Mouse (Mus musculus): ENCODE measurements at regions not wholly inside any gene's neighbourhood (a gene's known extent, or its start where the extent isn't known, plus 50 kb on each side); places are given as distances from the start of the nearest gene placed in this dataset.

DNA sequence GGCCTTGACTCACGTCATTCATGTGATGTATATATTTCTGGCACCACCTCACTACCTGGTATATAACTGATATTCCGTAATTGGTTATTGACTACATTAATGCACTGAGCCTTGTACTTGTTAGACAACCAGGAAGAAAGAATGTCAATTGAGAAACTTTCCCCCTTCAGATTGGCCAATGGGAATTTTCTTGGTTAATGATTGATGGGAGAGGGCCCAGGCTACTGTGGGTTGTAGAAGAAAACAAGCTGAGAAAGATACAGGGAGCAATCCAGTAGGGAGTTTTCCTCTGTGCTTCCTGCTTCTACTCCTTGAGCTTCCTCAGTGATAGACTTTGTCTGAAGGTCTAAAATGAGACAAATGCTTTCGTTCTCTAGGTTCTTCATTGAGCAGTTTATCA lies 1866.1 kb upstream of the Lrrc6 start:
- DNase-seq (ENCODE audit: low spot score), result no peak

DNA sequence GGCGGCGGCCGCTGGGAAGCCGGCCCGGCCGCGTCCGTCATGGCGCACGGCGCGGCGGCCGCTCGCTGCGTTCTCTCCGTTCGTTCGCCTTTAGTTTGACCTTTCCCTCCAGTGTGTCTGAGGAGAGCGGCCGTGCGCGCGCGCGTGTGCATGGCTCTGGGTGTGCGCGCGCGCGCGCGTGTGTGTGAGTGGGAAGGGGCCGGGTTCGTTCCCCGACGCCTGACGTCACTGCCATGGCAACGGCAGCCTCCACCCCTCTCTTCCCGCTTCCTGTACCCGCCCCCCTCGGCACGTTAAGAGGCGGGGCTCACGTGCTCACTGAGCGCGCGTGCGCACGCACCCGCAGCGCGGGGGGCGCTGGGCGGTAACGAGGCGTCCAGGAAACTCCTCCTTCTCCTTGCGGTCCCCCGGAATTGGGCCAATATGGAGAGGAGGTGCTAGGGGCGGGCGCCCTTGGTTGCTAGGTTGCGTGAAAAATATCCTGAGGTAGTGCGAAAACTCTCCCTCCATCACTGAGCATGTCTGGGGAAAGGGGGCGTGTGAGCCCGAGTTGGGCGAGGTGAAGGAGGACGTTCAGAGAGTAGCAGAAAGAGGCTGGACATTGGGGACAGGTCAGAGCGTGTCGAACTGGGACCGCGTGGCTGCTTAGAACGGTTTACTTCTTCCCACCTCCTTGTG lies 1862.5 kb upstream of the Lrrc6 start:
- peak; percentile 97 for DNase-seq (ENCODE audit: low spot score)

DNA sequence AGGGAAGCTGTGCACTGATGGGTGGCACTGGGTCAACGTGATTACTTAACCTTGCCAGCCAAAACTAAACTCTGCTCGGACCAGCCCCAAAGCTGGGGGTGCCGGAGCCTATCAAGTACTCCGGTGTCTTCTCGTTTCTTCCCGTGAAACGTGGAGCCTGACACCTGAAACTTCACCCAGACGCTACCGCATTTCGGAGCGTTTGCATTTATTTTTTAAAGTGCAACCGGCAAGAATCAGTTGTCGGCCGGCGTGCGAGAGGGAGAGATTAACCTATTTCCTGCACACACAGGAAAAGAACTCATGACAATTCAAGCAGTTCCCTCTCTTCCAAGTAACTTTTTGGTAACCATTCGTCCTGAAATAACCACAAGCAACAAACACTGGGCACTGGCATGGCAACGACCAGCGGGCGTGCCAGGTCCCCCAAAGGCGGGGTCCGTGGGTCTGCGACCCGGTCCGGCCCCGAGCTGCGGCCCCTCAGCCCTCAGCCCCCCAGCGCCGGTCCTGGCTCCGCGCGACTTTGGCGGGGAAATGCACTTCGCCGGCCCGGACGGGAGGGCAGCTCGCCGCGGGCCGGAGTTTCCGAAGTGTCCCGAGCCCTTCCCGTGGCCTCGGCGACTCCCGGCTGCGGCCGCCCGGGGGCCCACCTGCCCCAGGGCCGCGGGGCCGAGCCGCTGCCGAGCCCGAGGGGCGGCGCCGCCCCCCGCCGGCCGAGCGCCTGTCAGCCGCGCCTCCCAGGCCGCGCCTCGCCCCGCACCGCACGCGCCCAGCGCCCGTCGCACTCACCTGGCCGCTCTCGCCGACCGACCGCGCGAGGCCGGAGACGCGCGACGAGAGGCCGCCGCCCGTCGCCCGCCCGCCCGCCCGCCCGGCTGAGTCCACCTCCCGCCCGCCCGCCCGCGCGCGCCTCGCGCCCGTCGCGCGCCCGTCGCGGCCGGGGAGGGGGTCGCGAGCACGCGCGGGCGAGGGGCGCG lies 1861.7 kb upstream of the Lrrc6 start:
- DNase-seq (ENCODE audit: low spot score), result peak; percentile 46

- DNase-seq (ENCODE audit: low spot score), result peak; percentile 28
Measured at GRCm38 (mm10) chr15:68360956-68361908, 1860.5 kb upstream of the Lrrc6 start.

DNA sequence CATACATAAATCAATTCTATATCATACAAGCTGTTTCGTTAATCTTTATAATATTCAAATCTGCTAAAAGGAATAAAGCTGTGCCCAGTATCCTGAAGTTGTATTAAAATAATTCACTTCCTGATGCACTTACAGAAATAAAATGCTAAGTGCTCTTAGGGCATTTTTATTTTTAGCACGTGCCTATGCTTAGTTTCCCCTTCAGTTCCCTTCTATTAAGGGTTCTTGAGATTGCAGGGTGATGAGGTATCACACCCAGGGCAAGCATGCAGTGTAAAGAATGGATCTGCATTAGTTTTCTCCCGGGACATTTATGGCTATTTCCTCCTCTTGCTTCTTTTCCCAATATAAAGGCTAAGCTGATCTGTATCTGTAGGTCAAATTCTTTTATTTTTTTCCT lies 1858.8 kb upstream of the Lrrc6 start:
- no peak for DNase-seq (ENCODE audit: low spot score)

GRCm38 (mm10) chr15:68355957-68356356 lies 1855.2 kb upstream of the Lrrc6 start:
- DNase-seq (ENCODE audit: low spot score), result no peak

GRCm38 (mm10) chr15:68344652-68345051 lies 1843.9 kb upstream of the Lrrc6 start:
- no peak for DNase-seq (ENCODE audit: low spot score)

- no peak for DNase-seq (ENCODE audit: low spot score)
Measured at GRCm38 (mm10) chr15:68342542-68342941, 1841.8 kb upstream of the Lrrc6 start.

- no peak for DNase-seq (ENCODE audit: low spot score)
Measured at GRCm38 (mm10) chr15:68341056-68341455, 1840.3 kb upstream of the Lrrc6 start.

DNA sequence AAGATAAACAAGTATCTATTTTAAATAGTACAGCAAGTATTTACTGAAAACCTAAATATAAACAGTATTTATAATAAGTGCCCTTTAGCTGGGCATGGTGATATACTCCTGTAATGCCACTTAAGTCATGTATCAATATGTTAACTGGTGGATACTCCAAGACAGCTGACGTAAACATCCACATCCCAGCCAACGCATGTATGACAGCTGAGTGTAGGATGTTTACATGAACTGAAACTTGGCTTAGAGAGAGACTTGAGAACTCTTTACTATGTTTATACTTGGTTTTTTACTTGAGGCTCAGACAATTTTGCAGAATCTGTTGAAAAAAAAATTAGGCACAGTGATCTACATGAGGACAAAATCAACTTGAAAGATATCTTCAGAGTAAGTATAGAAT lies 1836.6 kb upstream of the Lrrc6 start:
- DNase-seq (ENCODE audit: low spot score), result no peak

- no peak for DNase-seq (ENCODE audit: low spot score)
Measured at GRCm38 (mm10) chr15:68335837-68336236, 1835.1 kb upstream of the Lrrc6 start.

GRCm38 (mm10) chr15:68316116-68316515 lies 1815.4 kb upstream of the Lrrc6 start:
- no peak for DNase-seq (ENCODE audit: low spot score)
